Mouse (Mus musculus) E14TG2a.4 (cell line): ENCODE data around the gene Itpr1.

ENCODE experiments used
- CTCF ChIP-seq: conservative IDR thresholded peaks from 2 replicates; pipeline ENCODE4 v1.5.1; 2014; ENCODE audit warnings: low read length
- NANOG ChIP-seq: IDR thresholded peaks from 2 replicates; pipeline ENCODE4 v1.6.1; 2014; ENCODE audit warnings: borderline replicate concordance, low read length, mixed read lengths
- POU5F1 ChIP-seq: IDR thresholded peaks from 2 replicates; pipeline ENCODE4 v1.6.1; 2014; ENCODE audit warnings: low read length, borderline replicate concordance

DNA sequence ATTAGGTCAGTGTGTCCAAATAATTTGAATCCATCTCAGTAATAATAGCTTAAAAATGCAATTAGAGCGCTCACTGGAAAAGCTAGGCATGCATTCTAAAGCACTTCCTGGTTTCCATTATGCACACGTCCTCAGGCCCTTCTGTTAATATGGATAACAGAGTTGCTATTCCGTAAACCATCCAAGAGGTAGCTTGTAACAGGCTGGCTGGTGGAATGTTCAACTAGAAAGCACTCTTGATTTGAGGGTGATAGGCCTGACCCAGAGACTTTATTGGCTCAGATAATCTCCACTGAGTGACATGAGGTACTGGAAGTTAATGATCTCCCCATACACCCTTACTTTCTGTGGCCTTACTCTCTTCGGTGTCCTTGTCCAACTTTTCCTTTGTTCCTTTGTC, 43.0 kb downstream of the Itpr1 start:
- TF ChIP-seq CTCF (no peak), POU5F1 (no peak), NANOG (no peak)
